Mouse (Mus musculus) midbrain, embryonic 16.5 days (tissue): ENCODE measurements around the gene Muc4. TPM values are rescaled to one million over a fixed set of nuclear protein-coding genes. Genes with fewer than 3 reads are reported as not detected.

Experiments
- ATAC-seq: fragments of 200-750 bp; cut with Nextera tagmentation; 2 replicates; pipeline ENCODE4 v1.8.0; 2017; ENCODE audit warnings: moderate TSS enrichment
- H3K27ac ChIP-seq: fragments of 300-500 bp; sonication (generic); 2 replicates; pipeline ENCODE4 v1.5.1; 2014; ENCODE audit warnings: mild to moderate bottlenecking, low read length, mixed read lengths
- H3K27me3 ChIP-seq: fragments of 300-500 bp; sonication (generic); 2 replicates; pipeline ENCODE4 v1.6.1; 2014; ENCODE audit warnings: low read depth, low read length, mixed read lengths; ENCODE audit not compliant: control insufficient read depth, insufficient read depth
- H3K36me3 ChIP-seq: fragments of 300-500 bp; sonication (generic); 2 replicates; pipeline ENCODE4 v1.6.1; 2014; ENCODE audit warnings: mild to moderate bottlenecking, low read length, moderate library complexity, mixed read lengths; ENCODE audit not compliant: control insufficient read depth, insufficient read depth
- H3K4me1 ChIP-seq: fragments of 300-500 bp; sonication (generic); 2 replicates; pipeline ENCODE4 v1.6.1; 2014; ENCODE audit warnings: mild to moderate bottlenecking, low read length, mixed read lengths; ENCODE audit not compliant: control insufficient read depth, insufficient read depth
- H3K4me2 ChIP-seq: fragments of 300-500 bp; sonication (generic); 2 replicates; pipeline ENCODE4 v1.6.1; 2014; ENCODE audit warnings: mild to moderate bottlenecking, low read length, mixed read lengths
- H3K4me3 ChIP-seq: fragments of 300-500 bp; sonication (generic); 2 replicates; pipeline ENCODE4 v1.5.1; 2014; ENCODE audit warnings: low read depth, mild to moderate bottlenecking, low read length, moderate library complexity, mixed read lengths
- H3K9ac ChIP-seq: fragments of 300-500 bp; sonication (generic); 2 replicates; pipeline ENCODE4 v1.6.1; 2014; ENCODE audit warnings: low read depth, low read length, mixed read lengths
- H3K9me3 ChIP-seq: fragments of 300-500 bp; sonication (generic); replicated peaks from 2 replicates; pipeline ENCODE4 v1.6.1; 2014; ENCODE audit warnings: mild to moderate bottlenecking, low read length, mixed read lengths; ENCODE audit not compliant: control insufficient read depth, poor library complexity, severe bottlenecking
- WGBS: fragments of 180-500 bp; shearing (Covaris S2); extraction: QIAGEN DNeasy Blood & Tissue Kit; methylation state at CpG from one replicate; pipeline ENCODE4 v1.1.7; 2014; 5-methylcytosine and 5-hydroxymethylcytosine counted together
- polyA plus RNA-seq: library from polyadenylated mRNA; unstranded; fragments of >200 nt; fragmentation: Nextera tagmentation; extraction: Ambion mirVana; gene quantifications from 2 replicates; pipeline ENCODE4 v1.2.1, GENCODE M21; 2015

Muc4 gene
- polyA plus RNA-seq, 1 experiment from 2014 or later, result not detected

GRCm38 (mm10) chr16:32783324-32784062 lies 47.8 kb downstream of the Muc4 start:
- Histone ChIP-seq H3K36me3 (no peaks in the 10 kb centered on the region), H3K4me2 (no peak overlapping the region), H3K9me3 (no peaks in the 10 kb centered on the region), H3K27ac (no peak overlapping the region), H3K27me3 (no peaks in the 10 kb centered on the region), H3K9ac (no peak overlapping the region), H3K4me3 (no peak overlapping the region), H3K4me1 (no peaks in the 10 kb centered on the region)
- no peak for ATAC-seq
- 46% methylated on average over 5 of the region's 5 CpGs for WGBS

GRCm38 (mm10) chr16:32784840-32785239 lies 49.2 kb downstream of the Muc4 start:
- H3K36me3 ChIP-seq, result no peaks in the 10 kb centered on the region
- no peak overlapping the region for H3K9ac ChIP-seq
- no peaks in the 10 kb centered on the region for H3K4me1 ChIP-seq
- H3K9me3 ChIP-seq, result no peaks in the 10 kb centered on the region
- no peak for ATAC-seq
- no peak overlapping the region for H3K27ac ChIP-seq
- 55% methylated on average over 13 of the region's 13 CpGs for WGBS
- no peak overlapping the region for H3K4me2 ChIP-seq
- H3K4me3 ChIP-seq, result no peak overlapping the region
- H3K27me3 ChIP-seq, result no peaks in the 10 kb centered on the region

- Histone ChIP-seq H3K9ac (no peak overlapping the region), H3K4me3 (no peak overlapping the region)
Observed at GRCm38 (mm10) chr16:32790056-32790455, 54.4 kb downstream of the Muc4 start.

DNA sequence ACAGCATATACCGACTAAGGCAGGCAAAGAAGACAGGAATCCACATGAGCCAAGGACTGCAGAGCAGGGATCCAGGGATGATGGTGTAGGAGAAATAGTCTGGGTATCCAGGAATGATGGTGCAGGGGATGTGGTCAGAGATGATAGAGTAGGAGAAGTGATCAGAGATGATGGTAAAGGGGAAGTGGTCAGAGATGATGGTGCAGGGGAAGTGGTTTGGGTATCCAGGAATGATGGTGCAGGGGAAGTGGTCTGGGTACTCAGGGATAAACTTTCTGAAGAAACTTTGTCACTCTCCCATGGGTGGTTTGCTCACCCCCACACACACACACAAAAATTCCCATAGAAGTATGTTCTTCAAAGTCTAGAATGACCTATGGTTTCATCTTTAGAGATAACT lies 59.5 kb downstream of the Muc4 start:
- Histone ChIP-seq H3K4me2 (no peak overlapping the region), H3K4me1 (no peaks in the 10 kb centered on the region), H3K27me3 (no peaks in the 10 kb centered on the region), H3K9me3 (no peaks in the 10 kb centered on the region), H3K4me3 (no peak overlapping the region), H3K27ac (no peak overlapping the region), H3K9ac (no peak overlapping the region), H3K36me3 (no peaks in the 10 kb centered on the region)
- no peak for ATAC-seq
- 91% methylated on average over 1 of the region's 1 CpGs for WGBS

More at GRCm38 (mm10) chr16:32790056-32790455, 54.4 kb downstream of the Muc4 start:
- Histone ChIP-seq H3K36me3 (no peaks in the 10 kb centered on the region), H3K27ac (no peak overlapping the region), H3K9me3 (no peaks in the 10 kb centered on the region), H3K4me2 (no peak overlapping the region), H3K4me1 (no peaks in the 10 kb centered on the region), H3K27me3 (no peaks in the 10 kb centered on the region)
- WGBS, result 92% methylated on average over 5 of the region's 5 CpGs
- ATAC-seq, result no peak

DNA sequence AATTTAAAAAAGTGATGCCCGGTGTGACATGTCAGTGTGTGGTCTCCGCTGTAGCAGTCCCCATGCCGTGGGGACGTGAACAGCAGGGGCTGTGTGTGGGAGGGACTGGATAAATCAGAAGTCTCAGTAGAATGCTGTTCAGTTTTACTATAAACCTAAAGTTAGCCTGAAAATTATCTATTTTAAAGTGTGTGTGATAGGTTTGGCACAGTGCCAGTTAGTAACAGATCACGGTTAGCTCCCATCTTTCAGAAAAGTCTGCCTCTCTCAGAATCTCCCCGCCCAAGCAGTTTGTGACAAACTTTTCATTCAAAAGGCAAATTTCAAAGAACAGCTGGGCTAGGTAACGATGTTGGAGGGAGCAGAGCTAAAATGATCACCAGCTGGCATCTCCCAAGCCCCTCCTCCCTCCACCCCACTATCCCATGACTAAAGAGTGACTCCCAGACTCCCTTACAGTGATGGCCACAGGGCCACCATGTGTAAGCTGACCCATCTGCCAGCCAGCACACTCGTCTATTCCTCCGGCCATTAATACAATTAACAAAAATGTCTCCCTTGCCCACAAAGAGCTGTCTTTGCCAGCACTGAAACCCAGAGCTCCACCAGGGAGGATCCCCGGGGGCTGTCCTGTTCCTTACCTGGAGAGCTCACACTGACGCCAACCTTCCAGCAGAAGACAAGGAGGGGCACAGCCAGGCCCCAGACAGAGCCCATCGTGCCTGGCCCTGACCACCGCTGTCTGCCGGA lies 61.2 kb downstream of the Muc4 start:
- no peak overlapping the region for H3K4me3 ChIP-seq
- H3K9ac ChIP-seq, result no peak overlapping the region
- ATAC-seq, result no peak
- no peaks in the 10 kb centered on the region for H3K27me3 ChIP-seq
- H3K27ac ChIP-seq, result no peak overlapping the region
- no peak overlapping the region for H3K4me2 ChIP-seq
- H3K4me1 ChIP-seq, result no peaks in the 10 kb centered on the region
- 75% methylated on average over 14 of the region's 14 CpGs for WGBS
- no peaks in the 10 kb centered on the region for H3K36me3 ChIP-seq
- no peaks in the 10 kb centered on the region for H3K9me3 ChIP-seq

DNA sequence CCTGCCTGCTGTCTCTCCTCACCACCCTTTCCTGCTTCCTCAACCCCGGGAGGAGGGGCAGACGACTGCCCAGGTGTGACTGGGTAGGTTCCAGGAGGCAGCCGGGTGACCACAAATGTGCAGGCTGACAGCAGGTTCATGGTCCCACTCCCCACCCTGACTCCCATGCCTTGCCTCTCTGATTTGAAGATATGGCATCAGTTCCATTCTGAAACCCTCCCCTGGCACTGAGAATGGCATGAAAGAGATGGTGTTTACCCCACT lies 61.7 kb downstream of the Muc4 start, which contains the start of gene Muc20:
Gene Muc20, minus strand, starts transcription at position 10 of the 264 bp plus-strand sequence.
- Histone ChIP-seq H3K4me2 (no peak within 1 kb of the TSS), H3K4me3 (no peak within 1 kb of the TSS), H3K27ac (no peak within 1 kb of the TSS), H3K9me3 (no peaks in the 10 kb centered on the region), H3K36me3 (no peaks in the 10 kb centered on the region), H3K27me3 (no peaks in the 10 kb centered on the region), H3K4me1 (no peaks in the 10 kb centered on the region), H3K9ac (no peak within 1 kb of the TSS)
- WGBS, result 75% methylated on average over 3 of the region's 3 CpGs
- no peak for ATAC-seq

- no peaks in the 10 kb centered on the region for H3K4me1 ChIP-seq
- WGBS, result 45% methylated on average over 6 of the region's 6 CpGs
- no peak overlapping the region for H3K4me3 ChIP-seq
- H3K4me2 ChIP-seq, result no peak overlapping the region
- no peaks in the 10 kb centered on the region for H3K27me3 ChIP-seq
- ATAC-seq, result peak; percentile 91
- H3K9me3 ChIP-seq, result no peaks in the 10 kb centered on the region
- no peak overlapping the region for H3K9ac ChIP-seq
- H3K27ac ChIP-seq, result peak overlapping the region; percentile 17; the same call in 1 of the 2 replicates
- no peaks in the 10 kb centered on the region for H3K36me3 ChIP-seq
Observed at GRCm38 (mm10) chr16:32803252-32803853, 67.7 kb downstream of the Muc4 start.

DNA sequence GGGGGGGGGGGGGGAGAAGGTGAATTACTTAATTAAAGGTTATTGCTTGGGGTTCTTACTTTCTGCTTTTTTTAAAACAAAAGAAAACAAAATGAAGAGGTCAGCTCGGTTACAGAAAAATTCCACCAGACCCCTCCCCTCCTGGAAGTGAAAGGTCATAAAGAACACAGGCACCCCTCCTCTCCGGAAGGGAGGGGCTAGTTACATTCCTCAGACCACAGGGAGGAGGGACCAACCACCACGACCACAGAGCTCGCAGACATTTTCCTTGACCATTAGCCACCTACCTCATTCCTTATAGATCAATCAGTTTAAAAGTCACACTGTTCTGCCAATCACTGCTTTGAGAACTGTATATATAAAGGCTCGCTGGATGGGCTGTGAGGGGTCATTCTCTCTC lies 68.2 kb downstream of the Muc4 start:
- Histone ChIP-seq H3K27ac (no peak overlapping the region), H3K4me3 (no peak overlapping the region), H3K36me3 (no peaks in the 10 kb centered on the region), H3K9me3 (no peaks in the 10 kb centered on the region), H3K27me3 (no peaks in the 10 kb centered on the region), H3K4me2 (no peak overlapping the region), H3K9ac (no peak overlapping the region), H3K4me1 (no peaks in the 10 kb centered on the region)
- ATAC-seq, result no peak
- 67% methylated on average over 5 of the region's 5 CpGs for WGBS

- Histone ChIP-seq H3K9ac (no peak overlapping the region), H3K4me1 (no peaks in the 10 kb centered on the region), H3K4me2 (no peak overlapping the region), H3K27me3 (no peaks in the 10 kb centered on the region), H3K27ac (no peak overlapping the region), H3K36me3 (no peaks in the 10 kb centered on the region), H3K4me3 (no peak overlapping the region), H3K9me3 (no peaks in the 10 kb centered on the region)
- ATAC-seq, result no peak
- WGBS, result 79% methylated on average over 7 of the region's 7 CpGs
Observed at GRCm38 (mm10) chr16:32805151-32805550, 69.5 kb downstream of the Muc4 start.
